Comparison of ENCODE assay signal across 8 mouse cellular contexts in the genomic region with DNA sequence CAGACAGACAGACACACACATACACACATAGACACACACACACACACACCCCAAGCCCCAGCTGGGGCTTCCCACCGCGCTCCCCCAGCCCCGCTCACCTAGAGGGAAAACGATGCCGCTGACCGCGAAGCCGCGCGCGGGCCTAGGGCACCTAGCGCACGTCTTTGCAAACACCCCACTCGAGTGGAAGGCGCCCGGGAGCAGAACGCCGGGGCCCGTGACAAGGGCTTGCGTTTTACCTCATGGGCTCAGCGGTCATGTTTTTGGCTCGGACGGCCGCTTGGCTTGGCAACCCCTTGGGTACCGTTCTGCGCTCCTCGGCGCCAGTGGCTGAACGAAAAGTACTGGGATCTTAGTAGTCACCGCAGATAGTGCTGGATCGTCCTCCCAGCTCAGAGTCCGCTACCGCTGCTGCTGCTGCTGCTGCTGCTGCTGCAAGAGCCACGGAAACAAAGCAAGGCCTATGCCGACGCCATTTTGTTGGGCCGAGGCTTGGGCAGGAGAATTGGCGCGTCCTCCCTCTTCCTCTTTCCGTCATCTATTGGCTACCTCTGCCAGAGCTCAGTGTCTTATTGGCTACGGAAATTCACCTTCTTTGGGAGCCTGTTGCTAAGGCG. TPM values are rescaled to one million over a fixed set of nuclear protein-coding genes. Genes with fewer than 3 reads are reported as not detected.
DNase-seq lines count a peak whose midpoint lies in the region; ATAC-seq lines count a peak whose summit lies in the region.

Gene Atrx (minus strand): TSS at position 543 of the 617 bp plus-strand sequence.

- H3K4me1 ChIP-seq in hindbrain, embryonic 11.5 days (replicated peaks; ENCODE audit: control insufficient read depth, insufficient read depth, low read length), result no peaks in the 10 kb centered on the region

- H3K27ac ChIP-seq in hindbrain, embryonic 11.5 days (ENCODE audit: low read depth, low read length), result peak within 1 kb of the TSS; percentile 90

- peak; percentile 94 for ATAC-seq in hindbrain, embryonic 11.5 days (ENCODE audit: low FRiP score)

- DNase-seq in Muller cell, postnatal 12 days (ENCODE audit: inconsistent ontology term), result peak; percentile 75
- DNase-seq in cerebellum, adult 9-11 months, result peak; percentile 86
- DNase-seq in frontal cortex, adult 2 months (ENCODE audit: extremely low spot score in 1 of 2, low spot score in 1 of 2), result peak; percentile 66 to 81
- peak; percentile 78 for DNase-seq in hindbrain, embryonic 11.5 days (ENCODE audit: low spot score)
- DNase-seq in layer of hippocampus, postnatal 14 days (ENCODE audit: low spot score in 2 of 2), result peak; percentile 69 to 85
- peak; percentile 68 for DNase-seq in lung, postnatal 14 days
- DNase-seq in retina, adult 2 months (ENCODE audit: low read depth, low spot score), result peak; percentile 54
- peak; percentile 64 to 76 for DNase-seq in thymus, postnatal 36 days

- H3K9ac ChIP-seq in hindbrain, embryonic 11.5 days (ENCODE audit: low read depth, low read length), result peak within 1 kb of the TSS; percentile 91

- 10% methylated on average over 39 of the region's 42 CpGs for WGBS in hindbrain, embryonic 11.5 days

- no peaks in the 10 kb centered on the region for H3K27me3 ChIP-seq in hindbrain, embryonic 11.5 days (ENCODE audit: control insufficient read depth, insufficient read depth, low read length)

- no peaks in the 10 kb centered on the region for H3K9me3 ChIP-seq in hindbrain, embryonic 11.5 days (ENCODE audit: control insufficient read depth, low read length)

- no peaks in the 10 kb centered on the region for H3K36me3 ChIP-seq in hindbrain, embryonic 11.5 days (ENCODE audit: control insufficient read depth, insufficient read depth, low read length)

- H3K4me3 ChIP-seq in hindbrain, embryonic 11.5 days (ENCODE audit: low read depth, low read length), result peak within 1 kb of the TSS; percentile 63

- peak within 1 kb of the TSS; percentile 36 for H3K4me2 ChIP-seq in hindbrain, embryonic 11.5 days (replicated peaks; ENCODE audit: low read depth, low read length)

RNA-seq across cellular contexts. Expression of gene Atrx, which starts in this region (rescaled TPM):
- 68.8 and 79.9 TPM in 2 replicates for polyA plus RNA-seq in frontal cortex, adult 2 months (2012; rRNA removed)
- 193 and 234 TPM in 2 replicates for polyA plus RNA-seq in hindbrain, embryonic 11.5 days (2014; fragmentation: Nextera tagmentation; extraction: Ambion mirVana)
- 100 to 1,000 TPM; 173 to 184 TPM for total RNA-seq in layer of hippocampus, postnatal 14 days (2021)

Comparison
In these comparisons a context has a peak if more than half of its experiments do, and no peak if none do; other contexts are left out.
1. Peak in every context shown above with its lines: DNase-seq, ATAC-seq, H3K4me3 ChIP-seq and H3K27ac ChIP-seq.